Mouse (Mus musculus): ENCODE results near the gene Asic2. TPM values are rescaled to one million over a fixed set of nuclear protein-coding genes. Genes with fewer than 3 reads are reported as not detected.

Gene Asic2
- total RNA-seq, 1 experiment from 2014 or later: not detected

GRCm38 (mm10) chr11:81698008-81698407 is 270.2 kb downstream of the Asic2 start:
- ATAC-seq (replicated peaks in 1 of 2; ENCODE audit: insufficient read depth in 1 of 2, low FRiP score in 2 of 2, low TSS enrichment in 1 of 2, low read depth in 1 of 2, poor library complexity in 2 of 2, severe bottlenecking in 2 of 2): 0 out of 4 replicates have a peak, but pooled peaks of 1 of the 2 experiments have one; percentile 12

- no peak for ATAC-seq (replicated peaks in 1 of 2; ENCODE audit: insufficient read depth in 1 of 2, low FRiP score in 2 of 2, low TSS enrichment in 1 of 2, low read depth in 1 of 2, poor library complexity in 2 of 2, severe bottlenecking in 2 of 2)
Measured at GRCm38 (mm10) chr11:81695501-81695900, 272.8 kb downstream of the Asic2 start.

GRCm38 (mm10) chr11:81680511-81680910 is 287.7 kb downstream of the Asic2 start:
- no peak for ATAC-seq (replicated peaks in 1 of 2; ENCODE audit: insufficient read depth in 1 of 2, low FRiP score in 2 of 2, low TSS enrichment in 1 of 2, low read depth in 1 of 2, poor library complexity in 2 of 2, severe bottlenecking in 2 of 2)

GRCm38 (mm10) chr11:81671724-81672123 is 296.5 kb downstream of the Asic2 start:
- no peak for ATAC-seq (replicated peaks in 1 of 2; ENCODE audit: insufficient read depth in 1 of 2, low FRiP score in 2 of 2, low TSS enrichment in 1 of 2, low read depth in 1 of 2, poor library complexity in 2 of 2, severe bottlenecking in 2 of 2)

GRCm38 (mm10) chr11:81670436-81670835 is 297.8 kb downstream of the Asic2 start:
- no peak for ATAC-seq (replicated peaks in 1 of 2; ENCODE audit: insufficient read depth in 1 of 2, low FRiP score in 2 of 2, low TSS enrichment in 1 of 2, low read depth in 1 of 2, poor library complexity in 2 of 2, severe bottlenecking in 2 of 2)

- no peak for ATAC-seq (replicated peaks in 1 of 2; ENCODE audit: insufficient read depth in 1 of 2, low FRiP score in 2 of 2, low TSS enrichment in 1 of 2, low read depth in 1 of 2, poor library complexity in 2 of 2, severe bottlenecking in 2 of 2)
Measured at GRCm38 (mm10) chr11:81658850-81659249, 309.4 kb downstream of the Asic2 start.

GRCm38 (mm10) chr11:81657121-81657520 is 311.1 kb downstream of the Asic2 start:
- ATAC-seq (replicated peaks in 1 of 2; ENCODE audit: insufficient read depth in 1 of 2, low FRiP score in 2 of 2, low TSS enrichment in 1 of 2, low read depth in 1 of 2, poor library complexity in 2 of 2, severe bottlenecking in 2 of 2): no peak

GRCm38 (mm10) chr11:81647828-81648227 is 320.4 kb downstream of the Asic2 start:
- ATAC-seq (replicated peaks in 1 of 2; ENCODE audit: insufficient read depth in 1 of 2, low FRiP score in 2 of 2, low TSS enrichment in 1 of 2, low read depth in 1 of 2, poor library complexity in 2 of 2, severe bottlenecking in 2 of 2): no peak

- ATAC-seq (replicated peaks in 1 of 2; ENCODE audit: insufficient read depth in 1 of 2, low FRiP score in 2 of 2, low TSS enrichment in 1 of 2, low read depth in 1 of 2, poor library complexity in 2 of 2, severe bottlenecking in 2 of 2): no peak
Measured at GRCm38 (mm10) chr11:81645549-81645948, 322.7 kb downstream of the Asic2 start.

- ATAC-seq (replicated peaks in 1 of 2; ENCODE audit: insufficient read depth in 1 of 2, low FRiP score in 2 of 2, low TSS enrichment in 1 of 2, low read depth in 1 of 2, poor library complexity in 2 of 2, severe bottlenecking in 2 of 2): no peak
Measured at GRCm38 (mm10) chr11:81636356-81636755, 331.9 kb downstream of the Asic2 start.

GRCm38 (mm10) chr11:81634360-81635350 is 333.6 kb downstream of the Asic2 start:
- ATAC-seq (replicated peaks in 1 of 2; ENCODE audit: insufficient read depth in 1 of 2, low FRiP score in 2 of 2, low TSS enrichment in 1 of 2, low read depth in 1 of 2, poor library complexity in 2 of 2, severe bottlenecking in 2 of 2): peak in 1 of 2 experiments; percentile 48; a peak in 1 of 4 replicates

- no peak for ATAC-seq (replicated peaks in 1 of 2; ENCODE audit: insufficient read depth in 1 of 2, low FRiP score in 2 of 2, low TSS enrichment in 1 of 2, low read depth in 1 of 2, poor library complexity in 2 of 2, severe bottlenecking in 2 of 2)
Measured at GRCm38 (mm10) chr11:81625199-81625598, 343.1 kb downstream of the Asic2 start.

- ATAC-seq (replicated peaks in 1 of 2; ENCODE audit: insufficient read depth in 1 of 2, low FRiP score in 2 of 2, low TSS enrichment in 1 of 2, low read depth in 1 of 2, poor library complexity in 2 of 2, severe bottlenecking in 2 of 2): no peak
Measured at GRCm38 (mm10) chr11:81620516-81620915, 347.7 kb downstream of the Asic2 start.

- ATAC-seq (replicated peaks in 1 of 2; ENCODE audit: insufficient read depth in 1 of 2, low FRiP score in 2 of 2, low TSS enrichment in 1 of 2, low read depth in 1 of 2, poor library complexity in 2 of 2, severe bottlenecking in 2 of 2): no peak
Measured at GRCm38 (mm10) chr11:81616437-81616836, 351.8 kb downstream of the Asic2 start.

- no peak for ATAC-seq (replicated peaks in 1 of 2; ENCODE audit: insufficient read depth in 1 of 2, low FRiP score in 2 of 2, low TSS enrichment in 1 of 2, low read depth in 1 of 2, poor library complexity in 2 of 2, severe bottlenecking in 2 of 2)
Measured at GRCm38 (mm10) chr11:81613869-81614620, 354.2 kb downstream of the Asic2 start.

- ATAC-seq (replicated peaks in 1 of 2; ENCODE audit: insufficient read depth in 1 of 2, low FRiP score in 2 of 2, low TSS enrichment in 1 of 2, low read depth in 1 of 2, poor library complexity in 2 of 2, severe bottlenecking in 2 of 2): peak; percentile 67 to 87; a peak in 3 of 4 replicates
Measured at GRCm38 (mm10) chr11:81612798-81613540, 355.3 kb downstream of the Asic2 start.
